Mouse (Mus musculus) midbrain, embryonic 14.5 days (tissue): ENCODE measurements at regions not wholly inside any gene's neighbourhood (a gene's known extent, or its start where the extent isn't known, plus 50 kb on each side); places are given as distances from the start of the nearest gene placed in this dataset.

Experiments used
- ATAC-seq: fragments of 200-750 bp; cut with Nextera tagmentation; 2 replicates; pipeline ENCODE4 v1.8.0; 2017; ENCODE audit warnings: moderate number of reproducible peaks, moderate library complexity; ENCODE audit not compliant: low FRiP score, low TSS enrichment
- DNase-seq: peaks from one replicate; pipeline ENCODE4 v3.0.0-alpha.2; 2015
- H3K27ac ChIP-seq: fragments of 300-500 bp; sonication (generic); replicated peaks from 2 replicates; pipeline ENCODE4 v1.5.1; 2014; ENCODE audit warnings: mild to moderate bottlenecking, low read depth, low read length, moderate library complexity
- H3K27me3 ChIP-seq: fragments of 300-500 bp; sonication (generic); 2 replicates; pipeline ENCODE4 v1.6.1; 2014; ENCODE audit warnings: low read length, control low read depth, mixed read lengths; ENCODE audit not compliant: control insufficient read depth, insufficient read depth
- H3K36me3 ChIP-seq: fragments of 300-500 bp; sonication (generic); 2 replicates; pipeline ENCODE4 v1.6.1; 2014; ENCODE audit warnings: low read length, control low read depth; ENCODE audit not compliant: control insufficient read depth, insufficient read depth
- H3K4me1 ChIP-seq: fragments of 300-500 bp; sonication (generic); 2 replicates; pipeline ENCODE4 v1.6.1; 2014; ENCODE audit warnings: mild to moderate bottlenecking, antibody characterized with exemption, low read length, control low read depth; ENCODE audit not compliant: control insufficient read depth, insufficient read depth
- H3K4me2 ChIP-seq: fragments of 300-500 bp; sonication (generic); 2 replicates; pipeline ENCODE4 v1.6.1; 2014; ENCODE audit warnings: mild to moderate bottlenecking, low read length, moderate library complexity
- H3K4me3 ChIP-seq: fragments of 300-500 bp; sonication (generic); replicated peaks from 2 replicates; pipeline ENCODE4 v1.5.1; 2014; ENCODE audit warnings: low read depth, low read length
- H3K9ac ChIP-seq: fragments of 300-500 bp; sonication (generic); replicated peaks from 2 replicates; pipeline ENCODE4 v1.6.1; 2014; ENCODE audit warnings: mild to moderate bottlenecking, low read length, moderate library complexity
- H3K9me3 ChIP-seq: fragments of 300-500 bp; sonication (generic); 2 replicates; pipeline ENCODE4 v1.6.1; 2016; ENCODE audit warnings: low read length, control low read depth, mixed read lengths; ENCODE audit not compliant: control insufficient read depth
- WGBS: fragments of 180-500 bp; shearing (Covaris S2); extraction: QIAGEN DNeasy Blood & Tissue Kit; methylation state at CpG from one replicate; pipeline ENCODE4 v1.1.7; 2014; 5-methylcytosine and 5-hydroxymethylcytosine counted together

GRCm38 (mm10) chr11:19631055-19631695 lies 293.0 kb upstream of the Spred2 start:
- H3K9ac ChIP-seq: no peak overlapping the region
- H3K36me3 ChIP-seq: no peaks in the 10 kb centered on the region
- no peaks in the 10 kb centered on the region for H3K27me3 ChIP-seq
- no peak overlapping the region for H3K4me2 ChIP-seq
- 86% methylated on average over 6 of the region's 6 CpGs for WGBS
- H3K9me3 ChIP-seq: no peaks in the 10 kb centered on the region
- H3K4me1 ChIP-seq: no peaks in the 10 kb centered on the region
- no peak overlapping the region for H3K27ac ChIP-seq
- DNase-seq (no peak), ATAC-seq (no peak)
- H3K4me3 ChIP-seq: no peak overlapping the region

- DNase-seq (no peak), ATAC-seq (no peak)
- no peaks in the 10 kb centered on the region for H3K4me1 ChIP-seq
- H3K9ac ChIP-seq: no peak overlapping the region
- H3K4me2 ChIP-seq: no peak overlapping the region
- 87% methylated on average over 5 of the region's 5 CpGs for WGBS
- H3K27me3 ChIP-seq: no peaks in the 10 kb centered on the region
- no peaks in the 10 kb centered on the region for H3K36me3 ChIP-seq
- no peaks in the 10 kb centered on the region for H3K9me3 ChIP-seq
- H3K4me3 ChIP-seq: no peak overlapping the region
- no peak overlapping the region for H3K27ac ChIP-seq
These were observed 291.7 kb upstream of the Spred2 start for GRCm38 (mm10) chr11:19632477-19632876.

GRCm38 (mm10) chr11:19633621-19634020 lies 290.6 kb upstream of the Spred2 start:
- H3K4me1 ChIP-seq: no peaks in the 10 kb centered on the region
- no peak overlapping the region for H3K4me3 ChIP-seq
- no peak overlapping the region for H3K9ac ChIP-seq
- no peak for DNase-seq
- 87% methylated on average over 5 of the region's 5 CpGs for WGBS
- H3K27ac ChIP-seq: no peak overlapping the region
- H3K27me3 ChIP-seq: no peaks in the 10 kb centered on the region
- ATAC-seq: no peak
- H3K4me2 ChIP-seq: no peak overlapping the region
- H3K9me3 ChIP-seq: no peaks in the 10 kb centered on the region
- H3K36me3 ChIP-seq: no peaks in the 10 kb centered on the region

- Histone ChIP-seq H3K4me2 (no peak overlapping the region), H3K27me3 (no peaks in the 10 kb centered on the region), H3K4me3 (no peak overlapping the region), H3K9me3 (no peaks in the 10 kb centered on the region), H3K27ac (no peak overlapping the region), H3K9ac (no peak overlapping the region), H3K4me1 (no peaks in the 10 kb centered on the region), H3K36me3 (no peaks in the 10 kb centered on the region)
- WGBS: 80% methylated on average over 8 of the region's 8 CpGs
- DNase-seq: no peak
- no peak for ATAC-seq
These were observed 283.0 kb upstream of the Spred2 start for GRCm38 (mm10) chr11:19641153-19641552.

GRCm38 (mm10) chr11:19644116-19644795 lies 279.9 kb upstream of the Spred2 start:
- DNase-seq (no peak), ATAC-seq (no peak)
- no peaks in the 10 kb centered on the region for H3K4me1 ChIP-seq
- 74% methylated on average over 7 of the region's 7 CpGs for WGBS
- no peak overlapping the region for H3K4me3 ChIP-seq
- H3K9ac ChIP-seq: no peak overlapping the region
- no peak overlapping the region for H3K4me2 ChIP-seq
- H3K27me3 ChIP-seq: no peaks in the 10 kb centered on the region
- H3K9me3 ChIP-seq: no peaks in the 10 kb centered on the region
- H3K36me3 ChIP-seq: no peaks in the 10 kb centered on the region
- no peak overlapping the region for H3K27ac ChIP-seq

- Histone ChIP-seq H3K9ac (no peak overlapping the region), H3K9me3 (no peaks in the 10 kb centered on the region), H3K4me3 (no peak overlapping the region), H3K4me2 (no peak overlapping the region), H3K36me3 (no peaks in the 10 kb centered on the region), H3K27me3 (no peaks in the 10 kb centered on the region), H3K27ac (no peak overlapping the region), H3K4me1 (no peaks in the 10 kb centered on the region)
- no peak for ATAC-seq
- 84% methylated on average over 5 of the region's 5 CpGs for WGBS
- no peak for DNase-seq
These were observed 279.1 kb upstream of the Spred2 start for GRCm38 (mm10) chr11:19645106-19645505.

- DNase-seq (no peak), ATAC-seq (no peak)
- Histone ChIP-seq H3K27ac (no peak overlapping the region), H3K4me3 (no peak overlapping the region), H3K9ac (no peak overlapping the region), H3K4me2 (no peak overlapping the region), H3K36me3 (no peaks in the 10 kb centered on the region), H3K4me1 (no peaks in the 10 kb centered on the region), H3K9me3 (no peaks in the 10 kb centered on the region), H3K27me3 (no peaks in the 10 kb centered on the region)
- WGBS: 97% methylated on average over 6 of the region's 6 CpGs
These were observed 272.7 kb upstream of the Spred2 start for GRCm38 (mm10) chr11:19651522-19651921.

- DNase-seq (no peak), ATAC-seq (no peak)
- Histone ChIP-seq H3K36me3 (no peaks in the 10 kb centered on the region), H3K9me3 (no peaks in the 10 kb centered on the region), H3K4me2 (no peak overlapping the region), H3K27ac (no peak overlapping the region), H3K9ac (no peak overlapping the region), H3K4me3 (no peak overlapping the region), H3K4me1 (no peaks in the 10 kb centered on the region), H3K27me3 (no peaks in the 10 kb centered on the region)
- 94% methylated on average over 7 of the region's 7 CpGs for WGBS
These were observed 272.2 kb upstream of the Spred2 start for GRCm38 (mm10) chr11:19651929-19652328.

GRCm38 (mm10) chr11:19659511-19659910 lies 264.7 kb upstream of the Spred2 start:
- Histone ChIP-seq H3K9ac (no peak overlapping the region), H3K9me3 (no peaks in the 10 kb centered on the region), H3K36me3 (no peaks in the 10 kb centered on the region), H3K4me3 (no peak overlapping the region), H3K4me1 (no peaks in the 10 kb centered on the region), H3K27me3 (no peaks in the 10 kb centered on the region), H3K4me2 (no peak overlapping the region), H3K27ac (no peak overlapping the region)
- no peak for DNase-seq
- ATAC-seq: no peak
- 65% methylated on average over 4 of the region's 4 CpGs for WGBS
